In genomic region chr11:97905941-97906340, GRCm38 (mm10) we compare ENCODE assay signal across 9 mouse cellular contexts.
"Had no signal": no experiment of that assay in that cellular context is flagged by ENCODE, and none has a peak within 500 bp of the region (broad histone marks: within the 10 kb centered on the region; RNA-seq: fewer than 3 reads in every experiment).

No protein-coding gene starts in this region.

- DNase-seq: kidney, postnatal 36 days; left cerebral cortex, postnatal 4 days; liver, postnatal 0 days; lung, embryonic 14.5 days; right cerebral cortex, adult 18-20 months; right cerebral cortex, postnatal 14 days; right cerebral cortex, postnatal 4 days; thymus, postnatal 14 days; thymus, postnatal 4 days had no signal
